Mouse (Mus musculus): ENCODE results near the gene Ablim2. TPM values are rescaled to one million over a fixed set of nuclear protein-coding genes. Genes with fewer than 3 reads are reported as not detected.

Ablim2 gene
- polyA plus RNA-seq, 1 experiment from 2014 or later = 16.3 TPM

GRCm38 (mm10) chr5:35745406-35745805, 12.3 kb upstream of the Ablim2 start:
- no peaks in the 10 kb centered on the region for H3K9me3 ChIP-seq (ENCODE audit: control insufficient read depth, low read length)
- H3K4me1 ChIP-seq (replicated peaks; ENCODE audit: control insufficient read depth, insufficient read depth, low read length) = no peaks in the 10 kb centered on the region
- H3K36me3 ChIP-seq (ENCODE audit: control insufficient read depth, insufficient read depth) = no peaks in the 10 kb centered on the region
- no peaks in the 10 kb centered on the region for H3K27me3 ChIP-seq (replicated peaks; ENCODE audit: control insufficient read depth, insufficient read depth, low read length)
- no peak overlapping the region for H3K27ac ChIP-seq (ENCODE audit: low read length)
- no peak overlapping the region for H3K4me3 ChIP-seq (replicated peaks; ENCODE audit: low read length)
- no peak overlapping the region for H3K4me2 ChIP-seq (ENCODE audit: low read length)
- no peak for ATAC-seq
- 92% methylated on average over 5 of the region's 5 CpGs for WGBS
- H3K9ac ChIP-seq (replicated peaks; ENCODE audit: low read depth, low read length) = no peak overlapping the region

GRCm38 (mm10) chr5:35746910-35747309, 10.8 kb upstream of the Ablim2 start:
- Histone ChIP-seq H3K4me1 (replicated peaks; ENCODE audit: control insufficient read depth, insufficient read depth, low read length) (no peaks in the 10 kb centered on the region), H3K4me3 (replicated peaks; ENCODE audit: low read length) (no peak overlapping the region)
- 21% methylated on average over 4 of the region's 4 CpGs for WGBS

GRCm38 (mm10) chr5:35749416-35749815, 8.3 kb upstream of the Ablim2 start:
- Histone ChIP-seq H3K9me3 (ENCODE audit: control insufficient read depth, low read length) (no peaks in the 10 kb centered on the region), H3K9ac (replicated peaks; ENCODE audit: low read depth, low read length) (no peak overlapping the region), H3K27me3 (replicated peaks; ENCODE audit: control insufficient read depth, insufficient read depth, low read length) (no peaks in the 10 kb centered on the region), H3K4me2 (ENCODE audit: low read length) (no peak overlapping the region), H3K27ac (ENCODE audit: low read length) (no peak overlapping the region), H3K4me1 (replicated peaks; ENCODE audit: control insufficient read depth, insufficient read depth, low read length) (no peaks in the 10 kb centered on the region), H3K4me3 (replicated peaks; ENCODE audit: low read length) (no peak overlapping the region), H3K36me3 (ENCODE audit: control insufficient read depth, insufficient read depth) (no peaks in the 10 kb centered on the region)
- 77% methylated on average over 3 of the region's 3 CpGs for WGBS
- ATAC-seq = no peak

More at GRCm38 (mm10) chr5:35746910-35747309, 10.8 kb upstream of the Ablim2 start:
- ATAC-seq = no peak
- H3K9me3 ChIP-seq (ENCODE audit: control insufficient read depth, low read length) = no peaks in the 10 kb centered on the region
- H3K36me3 ChIP-seq (ENCODE audit: control insufficient read depth, insufficient read depth) = no peaks in the 10 kb centered on the region
- H3K27me3 ChIP-seq (replicated peaks; ENCODE audit: control insufficient read depth, insufficient read depth, low read length) = no peaks in the 10 kb centered on the region
- H3K4me2 ChIP-seq (ENCODE audit: low read length) = no peak overlapping the region
- H3K27ac ChIP-seq (ENCODE audit: low read length) = no peak overlapping the region
- no peak overlapping the region for H3K9ac ChIP-seq (replicated peaks; ENCODE audit: low read depth, low read length)

GRCm38 (mm10) chr5:35750026-35750425, 7.7 kb upstream of the Ablim2 start:
- Histone ChIP-seq H3K4me1 (replicated peaks; ENCODE audit: control insufficient read depth, insufficient read depth, low read length) (no peaks in the 10 kb centered on the region), H3K27me3 (replicated peaks; ENCODE audit: control insufficient read depth, insufficient read depth, low read length) (no peaks in the 10 kb centered on the region)
- 73% methylated on average over 1 of the region's 1 CpGs for WGBS

GRCm38 (mm10) chr5:35751016-35751415, 6.7 kb upstream of the Ablim2 start:
- Histone ChIP-seq H3K27ac (ENCODE audit: low read length) (no peak overlapping the region), H3K36me3 (ENCODE audit: control insufficient read depth, insufficient read depth) (no peaks in the 10 kb centered on the region), H3K9ac (replicated peaks; ENCODE audit: low read depth, low read length) (no peak overlapping the region), H3K27me3 (replicated peaks; ENCODE audit: control insufficient read depth, insufficient read depth, low read length) (no peaks in the 10 kb centered on the region), H3K9me3 (ENCODE audit: control insufficient read depth, low read length) (no peaks in the 10 kb centered on the region), H3K4me2 (ENCODE audit: low read length) (no peak overlapping the region), H3K4me3 (replicated peaks; ENCODE audit: low read length) (no peak overlapping the region), H3K4me1 (replicated peaks; ENCODE audit: control insufficient read depth, insufficient read depth, low read length) (no peaks in the 10 kb centered on the region)
- WGBS = 88% methylated on average over 7 of the region's 7 CpGs
- ATAC-seq = no peak

More at GRCm38 (mm10) chr5:35750026-35750425, 7.7 kb upstream of the Ablim2 start:
- H3K27ac ChIP-seq (ENCODE audit: low read length) = no peak overlapping the region
- no peaks in the 10 kb centered on the region for H3K9me3 ChIP-seq (ENCODE audit: control insufficient read depth, low read length)
- no peaks in the 10 kb centered on the region for H3K36me3 ChIP-seq (ENCODE audit: control insufficient read depth, insufficient read depth)
- H3K4me3 ChIP-seq (replicated peaks; ENCODE audit: low read length) = no peak overlapping the region
- no peak overlapping the region for H3K4me2 ChIP-seq (ENCODE audit: low read length)
- no peak for ATAC-seq
- H3K9ac ChIP-seq (replicated peaks; ENCODE audit: low read depth, low read length) = no peak overlapping the region

GRCm38 (mm10) chr5:35755131-35755733, 2.4 kb upstream of the Ablim2 start:
- peaks cover 18% of the 10 kb centered on the region for H3K27me3 ChIP-seq (replicated peaks; ENCODE audit: control insufficient read depth, insufficient read depth, low read length)
- WGBS = 29% methylated on average over 5 of the region's 5 CpGs
- no peaks in the 10 kb centered on the region for H3K36me3 ChIP-seq (ENCODE audit: control insufficient read depth, insufficient read depth)
- no peak overlapping the region for H3K27ac ChIP-seq (ENCODE audit: low read length)
- ATAC-seq = no peak
- H3K9me3 ChIP-seq (ENCODE audit: control insufficient read depth, low read length) = no peaks in the 10 kb centered on the region
- H3K4me3 ChIP-seq (replicated peaks; ENCODE audit: low read length) = no peak overlapping the region
- H3K4me2 ChIP-seq (ENCODE audit: low read length) = no peak overlapping the region
- peaks cover 9% of the 10 kb centered on the region; the same call in 1 of the 2 replicates for H3K4me1 ChIP-seq (replicated peaks; ENCODE audit: control insufficient read depth, insufficient read depth, low read length)
- H3K9ac ChIP-seq (replicated peaks; ENCODE audit: low read depth, low read length) = no peak overlapping the region

GRCm38 (mm10) chr5:35756020-35756419, 1.7 kb upstream of the Ablim2 start:
- ATAC-seq = no peak
- H3K9me3 ChIP-seq (ENCODE audit: control insufficient read depth, low read length) = no peaks in the 10 kb centered on the region
- H3K36me3 ChIP-seq (ENCODE audit: control insufficient read depth, insufficient read depth) = no peaks in the 10 kb centered on the region
- no peak overlapping the region for H3K9ac ChIP-seq (replicated peaks; ENCODE audit: low read depth, low read length)
- no peak overlapping the region for H3K27ac ChIP-seq (ENCODE audit: low read length)
- H3K4me2 ChIP-seq (ENCODE audit: low read length) = no peak overlapping the region
- H3K27me3 ChIP-seq (replicated peaks; ENCODE audit: control insufficient read depth, insufficient read depth, low read length) = peaks cover 19% of the 10 kb centered on the region
- WGBS = 77% methylated on average over 4 of the region's 4 CpGs
- H3K4me1 ChIP-seq (replicated peaks; ENCODE audit: control insufficient read depth, insufficient read depth, low read length) = peaks cover 9% of the 10 kb centered on the region; the same call in 1 of the 2 replicates
- no peak overlapping the region for H3K4me3 ChIP-seq (replicated peaks; ENCODE audit: low read length)

GRCm38 (mm10) chr5:35756997-35757638, 562 bp upstream of the Ablim2 start:
- H3K27ac ChIP-seq (ENCODE audit: low read length) = peak overlapping the region; percentile 9; the same call in 1 of the 2 replicates
- H3K4me1 ChIP-seq (replicated peaks; ENCODE audit: control insufficient read depth, insufficient read depth, low read length) = peaks cover 9% of the 10 kb centered on the region; the same call in 1 of the 2 replicates
- peak overlapping the region; percentile 40 for H3K9ac ChIP-seq (replicated peaks; ENCODE audit: low read depth, low read length)
- 5% methylated on average over 26 of the region's 26 CpGs for WGBS
- peak overlapping the region; percentile 97 for H3K4me2 ChIP-seq (ENCODE audit: low read length)
- H3K36me3 ChIP-seq (ENCODE audit: control insufficient read depth, insufficient read depth) = no peaks in the 10 kb centered on the region
- no peaks in the 10 kb centered on the region for H3K9me3 ChIP-seq (ENCODE audit: control insufficient read depth, low read length)
- peaks cover 19% of the 10 kb centered on the region for H3K27me3 ChIP-seq (replicated peaks; ENCODE audit: control insufficient read depth, insufficient read depth, low read length)
- peak; percentile 41 for ATAC-seq
- peak overlapping the region; percentile 72 for H3K4me3 ChIP-seq (replicated peaks; ENCODE audit: low read length)

GRCm38 (mm10) chr5:35758081-35759053, 687 bp downstream of the Ablim2 start:
- ATAC-seq = peak; percentile 46
- Histone ChIP-seq H3K4me1 (replicated peaks; ENCODE audit: control insufficient read depth, insufficient read depth, low read length) (peaks cover 9% of the 10 kb centered on the region; the same call in 1 of the 2 replicates), H3K9ac (replicated peaks; ENCODE audit: low read depth, low read length) (peak overlapping the region; percentile 62), H3K4me2 (ENCODE audit: low read length) (peak overlapping the region; percentile 97), H3K36me3 (ENCODE audit: control insufficient read depth, insufficient read depth) (no peaks in the 10 kb centered on the region), H3K9me3 (ENCODE audit: control insufficient read depth, low read length) (no peaks in the 10 kb centered on the region), H3K27me3 (replicated peaks; ENCODE audit: control insufficient read depth, insufficient read depth, low read length) (peaks cover 19% of the 10 kb centered on the region), H3K27ac (ENCODE audit: low read length) (no peak overlapping the region), H3K4me3 (replicated peaks; ENCODE audit: low read length) (peak overlapping the region; percentile 72)
- WGBS = 2% methylated on average over 36 of the region's 40 CpGs

All from forebrain, embryonic 16.5 days (tissue).